26 mouse cellular contexts compared by ENCODE assay signal in genomic region chr10:117509431-117510223, GRCm38 (mm10).
"Had no signal": no experiment of that assay in that cellular context is flagged by ENCODE, and none has a peak within 500 bp of the region (broad histone marks: within the 10 kb centered on the region; RNA-seq: fewer than 3 reads in every experiment).

No protein-coding gene starts in this region.

- H3K9ac ChIP-seq: heart, embryonic 13.5 days; heart, embryonic 15.5 days; hindbrain, embryonic 12.5 days; hindbrain, embryonic 14.5 days; intestine, embryonic 15.5 days; limb, embryonic 13.5 days; limb, embryonic 15.5 days; liver, embryonic 12.5 days had no signal

- H3K27me3 ChIP-seq: heart, embryonic 13.5 days; heart, embryonic 15.5 days; hindbrain, embryonic 12.5 days; intestine, embryonic 15.5 days; limb, embryonic 13.5 days; limb, embryonic 15.5 days; liver, embryonic 12.5 days had no signal

- H3K4me2 ChIP-seq: heart, embryonic 11.5 days; heart, embryonic 13.5 days; heart, embryonic 15.5 days; hindbrain, embryonic 12.5 days; hindbrain, embryonic 14.5 days; intestine, embryonic 15.5 days; limb, embryonic 13.5 days; limb, embryonic 15.5 days; liver, embryonic 12.5 days had no signal

- H3K4me1 ChIP-seq: heart, embryonic 13.5 days; heart, embryonic 15.5 days; hindbrain, embryonic 10.5 days; hindbrain, embryonic 12.5 days; intestine, embryonic 15.5 days; limb, embryonic 15.5 days; liver, embryonic 12.5 days had no signal

- ATAC-seq: hindbrain, embryonic 16.5 days; inflammation-experienced regulatory T-cells, adult 6 months; intestine, embryonic 15.5 days; intestine, postnatal 0 days; liver, embryonic 12.5 days had no signal

- H3K27ac ChIP-seq: gastrocnemius, adult 2 months; heart, adult 2 months; heart, embryonic 13.5 days; heart, embryonic 15.5 days; hindbrain, embryonic 10.5 days; hindbrain, embryonic 12.5 days; hindbrain, embryonic 14.5 days; intestine, embryonic 15.5 days; limb, embryonic 13.5 days; limb, embryonic 15.5 days; liver, embryonic 12.5 days had no signal

- DNase-seq: gastrocnemius, adult 2 months; gastrocnemius, postnatal 10 days; gastrocnemius, postnatal 25 days; heart, adult 2 months; heart, postnatal 14 days; heart, postnatal 36 days; kidney, adult 18-20 months; kidney, adult 8-10 months; kidney, postnatal 10 days; kidney, postnatal 25 days; layer of hippocampus, adult 9-11 months; layer of hippocampus, postnatal 36 days; left cerebral cortex, postnatal 4 days had no signal

- H3K36me3 ChIP-seq: heart, embryonic 13.5 days; heart, embryonic 15.5 days; hindbrain, embryonic 10.5 days; hindbrain, embryonic 12.5 days; intestine, embryonic 15.5 days; limb, embryonic 13.5 days; limb, embryonic 15.5 days; liver, embryonic 12.5 days had no signal

- H3K4me3 ChIP-seq: gastrocnemius, adult 2 months; heart, adult 2 months; heart, embryonic 13.5 days; heart, embryonic 15.5 days; hindbrain, embryonic 10.5 days; hindbrain, embryonic 12.5 days; intestine, embryonic 15.5 days; limb, embryonic 13.5 days; limb, embryonic 15.5 days; liver, embryonic 12.5 days had no signal

- H3K9me3 ChIP-seq: heart, embryonic 15.5 days; intestine, embryonic 15.5 days; limb, embryonic 13.5 days; limb, embryonic 15.5 days; liver, embryonic 12.5 days had no signal
